28 mouse cellular contexts compared by ENCODE assay signal in genomic region chr19:22100582-22100981, GRCm38 (mm10). TPM values are rescaled to one million over a fixed set of nuclear protein-coding genes. Genes with fewer than 3 reads are reported as not detected.
DNase-seq lines count a peak whose midpoint lies in the region; ATAC-seq and TF ChIP-seq lines count a peak whose summit lies in the region.
"Had no signal": no experiment of that assay in that cellular context is flagged by ENCODE, and none has a peak within 500 bp of the region (broad histone marks: within the 10 kb centered on the region; RNA-seq: fewer than 3 reads in every experiment).

No protein-coding gene starts in this region.

- peak; percentile 21 for DNase-seq in hindbrain, postnatal 0 days (ENCODE audit: low spot score)
- DNase-seq in stomach, postnatal 0 days (ENCODE audit: low spot score): no peak
- peak; percentile 5 for DNase-seq in fibroblast of lung, adult 2 months (ENCODE audit: low read depth)
- DNase-seq in mesoderm, embryonic 11.5 days (ENCODE audit: low read depth, low spot score): peak; percentile 24
- DNase-seq in thymus, postnatal 10 days (ENCODE audit: low spot score in 2 of 2): no peak
- DNase-seq in cerebellum, postnatal 4 days (ENCODE audit: low spot score in 2 of 2): no peak
- DNase-seq: adrenal gland, adult 8-10 months; cerebellum, adult 9-10 months; gastrocnemius, postnatal 10 days; heart, adult 18-20 months; heart, postnatal 10 days; kidney, adult 11 months; liver, postnatal 0 days; right cerebral cortex, postnatal 14 days; thymus, postnatal 36 days had no signal

- H3K9me3 ChIP-seq in hindbrain, postnatal 0 days (ENCODE audit: low read length): no peaks in the 10 kb centered on the region
- no peaks in the 10 kb centered on the region for H3K9me3 ChIP-seq in hindbrain, embryonic 13.5 days
- H3K9me3 ChIP-seq in stomach, embryonic 14.5 days (ENCODE audit: control insufficient read depth, low read depth, low read length): no peaks in the 10 kb centered on the region
- H3K9me3 ChIP-seq in stomach, postnatal 0 days (ENCODE audit: control insufficient read depth, low read length): no peaks in the 10 kb centered on the region
- H3K9me3 ChIP-seq: embryonic facial prominence, embryonic 12.5 days; forebrain, embryonic 15.5 days; heart, embryonic 12.5 days; midbrain, embryonic 13.5 days had no signal

- 44% methylated on average over 4 of the region's 4 CpGs for WGBS in hindbrain, postnatal 0 days
- 44% methylated on average over 4 of the region's 4 CpGs for WGBS in hindbrain, embryonic 13.5 days
- 44% methylated on average over 4 of the region's 4 CpGs for WGBS in stomach, embryonic 14.5 days
- WGBS in stomach, postnatal 0 days: 24% methylated on average over 4 of the region's 4 CpGs

- no peak overlapping the region for H3K4me3 ChIP-seq in hindbrain, postnatal 0 days (ENCODE audit: low read length)
- no peak overlapping the region for H3K4me3 ChIP-seq in hindbrain, embryonic 13.5 days
- H3K4me3 ChIP-seq in stomach, embryonic 14.5 days (ENCODE audit: low read depth, low read length): no peak overlapping the region
- no peak overlapping the region for H3K4me3 ChIP-seq in stomach, postnatal 0 days (ENCODE audit: low read depth, low read length)
- H3K4me3 ChIP-seq: embryonic facial prominence, embryonic 12.5 days; forebrain, embryonic 15.5 days; heart, embryonic 12.5 days; layer of hippocampus, adult 2 months; midbrain, embryonic 13.5 days had no signal

- no peak overlapping the region for H3K9ac ChIP-seq in hindbrain, postnatal 0 days (replicated peaks; ENCODE audit: low read length)
- no peak overlapping the region for H3K9ac ChIP-seq in hindbrain, embryonic 13.5 days
- H3K9ac ChIP-seq in stomach, embryonic 14.5 days (replicated peaks; ENCODE audit: low read depth, low read length): no peak overlapping the region
- H3K9ac ChIP-seq in stomach, postnatal 0 days (ENCODE audit: low read length): no peak overlapping the region
- H3K9ac ChIP-seq: embryonic facial prominence, embryonic 12.5 days; forebrain, embryonic 15.5 days; heart, embryonic 12.5 days; liver, postnatal 0 days; midbrain, embryonic 13.5 days had no signal

- TF ChIP-seq EP300 in stomach, postnatal 0 days (optimal IDR thresholded peaks at IDR 0.05): no peak

- no peaks in the 10 kb centered on the region for H3K36me3 ChIP-seq in hindbrain, postnatal 0 days (ENCODE audit: insufficient read depth, low read length)
- no peaks in the 10 kb centered on the region for H3K36me3 ChIP-seq in hindbrain, embryonic 13.5 days
- no peaks in the 10 kb centered on the region for H3K36me3 ChIP-seq in stomach, embryonic 14.5 days (ENCODE audit: control insufficient read depth, insufficient read depth, low read length)
- no peaks in the 10 kb centered on the region for H3K36me3 ChIP-seq in stomach, postnatal 0 days (ENCODE audit: control insufficient read depth, insufficient read depth, low read length)
- H3K36me3 ChIP-seq: embryonic facial prominence, embryonic 12.5 days; forebrain, embryonic 15.5 days; heart, embryonic 12.5 days; midbrain, embryonic 13.5 days had no signal

- H3K27me3 ChIP-seq in hindbrain, postnatal 0 days (ENCODE audit: insufficient read depth, low read length): no peaks in the 10 kb centered on the region
- no peaks in the 10 kb centered on the region for H3K27me3 ChIP-seq in hindbrain, embryonic 13.5 days
- H3K27me3 ChIP-seq in stomach, embryonic 14.5 days (ENCODE audit: control insufficient read depth, insufficient read depth, low read length): no peaks in the 10 kb centered on the region
- H3K27me3 ChIP-seq in stomach, postnatal 0 days (ENCODE audit: control insufficient read depth, insufficient read depth, low read length): no peaks in the 10 kb centered on the region
- H3K27me3 ChIP-seq: embryonic facial prominence, embryonic 12.5 days; forebrain, embryonic 15.5 days; heart, embryonic 12.5 days; midbrain, embryonic 13.5 days had no signal

- H3K4me2 ChIP-seq in hindbrain, postnatal 0 days (ENCODE audit: low read depth, low read length): no peak overlapping the region
- H3K4me2 ChIP-seq in hindbrain, embryonic 13.5 days: no peak overlapping the region
- no peak overlapping the region for H3K4me2 ChIP-seq in stomach, embryonic 14.5 days (replicated peaks; ENCODE audit: low read depth, low read length)
- H3K4me2 ChIP-seq in stomach, postnatal 0 days (replicated peaks; ENCODE audit: low read depth): no peak overlapping the region
- H3K4me2 ChIP-seq: embryonic facial prominence, embryonic 12.5 days; forebrain, embryonic 15.5 days; heart, embryonic 12.5 days; liver, embryonic 11.5 days; midbrain, embryonic 13.5 days had no signal

- H3K27ac ChIP-seq in hindbrain, postnatal 0 days: no peak overlapping the region
- H3K27ac ChIP-seq in hindbrain, embryonic 13.5 days: no peak overlapping the region
- no peak overlapping the region for H3K27ac ChIP-seq in stomach, embryonic 14.5 days (ENCODE audit: low read length)
- H3K27ac ChIP-seq in stomach, postnatal 0 days (replicated peaks): no peak overlapping the region
- H3K27ac ChIP-seq: embryonic facial prominence, embryonic 12.5 days; forebrain, embryonic 15.5 days; layer of hippocampus, adult 2 months; macrophage; midbrain, embryonic 13.5 days had no signal

- ATAC-seq in hindbrain, postnatal 0 days: no peak
- no peak for ATAC-seq in hindbrain, embryonic 13.5 days (ENCODE audit: low FRiP score)
- ATAC-seq in stomach, embryonic 14.5 days (ENCODE audit: insufficient number of reproducible peaks, insufficient read depth, low FRiP score, low read depth): peak; percentile 56; the same call in 1 of the 2 replicates
- ATAC-seq in stomach, postnatal 0 days (ENCODE audit: low FRiP score, low TSS enrichment): no peak
- ATAC-seq: activated CD4-positive, CD25-positive, alpha-beta regulatory T cell, adult 4 months; CD4-positive, CD25-positive, alpha-beta regulatory T cell, adult 4 months; forebrain, embryonic 15.5 days; liver, postnatal 0 days; lung, postnatal 0 days; midbrain, embryonic 13.5 days; Patski had no signal

- H3K4me1 ChIP-seq in hindbrain, postnatal 0 days (ENCODE audit: insufficient read depth, low read length): no peaks in the 10 kb centered on the region
- H3K4me1 ChIP-seq in hindbrain, embryonic 13.5 days (replicated peaks): 0 out of 2 replicates have a peak, but pooled peaks cover 5% of the 10 kb centered on the region
- 0 out of 2 replicates have a peak, but pooled peaks cover 3% of the 10 kb centered on the region for H3K4me1 ChIP-seq in stomach, embryonic 14.5 days (ENCODE audit: control insufficient read depth, insufficient read depth, low read length)
- no peaks in the 10 kb centered on the region for H3K4me1 ChIP-seq in stomach, postnatal 0 days (replicated peaks; ENCODE audit: control insufficient read depth, insufficient read depth)
- H3K4me1 ChIP-seq: forebrain, embryonic 15.5 days; heart, embryonic 12.5 days had no signal

- no peak for TF ChIP-seq CTCF in hindbrain, postnatal 0 days (IDR thresholded peaks at IDR 0.05; ENCODE audit: low read depth)
- no peak for TF ChIP-seq CTCF in stomach, postnatal 0 days (IDR thresholded peaks at IDR 0.05; ENCODE audit: low read depth)

RNA-seq across cellular contexts. Expression of gene Trpm3, which starts 38.3 kb away (rescaled TPM):
- total RNA-seq in hindbrain, postnatal 0 days (2014; rRNA removed): 49.9 and 63.5 TPM in 2 replicates
- polyA plus RNA-seq in hindbrain, postnatal 0 days (2015; fragmentation: Nextera tagmentation; extraction: Ambion mirVana): 40.1 and 44.1 TPM in 2 replicates
- polyA plus RNA-seq in hindbrain, embryonic 13.5 days (2015; fragmentation: Nextera tagmentation; extraction: Ambion mirVana): 21.0 and 33.2 TPM in 2 replicates
- 0.97 and 1.3 TPM in 2 replicates for polyA plus RNA-seq in stomach, embryonic 14.5 days (2014; fragmentation: Nextera tagmentation; extraction: Ambion mirVana)
- 0.33 and 0.48 TPM in 2 replicates for polyA plus RNA-seq in stomach, postnatal 0 days (2015; fragmentation: Nextera tagmentation; extraction: Ambion mirVana)

Comparison
In these comparisons a context has a peak if more than half of its experiments do, and no peak if none do; other contexts are left out.
1. DNase-seq: peak in hindbrain, postnatal 0 days (single experiment), fibroblast of lung, adult 2 months (single experiment) and mesoderm, embryonic 11.5 days (single experiment); none in stomach, postnatal 0 days (single experiment), thymus, postnatal 10 days (0 of 2) and cerebellum, postnatal 4 days (0 of 2).